Mouse (Mus musculus) left cerebral cortex, postnatal 14 days (tissue): ENCODE measurements around the gene Olfr992. TPM values are rescaled to one million over a fixed set of nuclear protein-coding genes. Genes with fewer than 3 reads are reported as not detected.
"Not testable (repeated sequence)": the region's sequence is repeated elsewhere in the genome, so short reads cannot be mapped to it uniquely, and the experiment has no call there.

Experiments
- DNase-seq, 2 experiments: peaks; one replicate each; pipeline ENCODE4 v3.0.0; 2021 to 2022; ENCODE audit warnings: low spot score in 2 of 2, mixed read lengths in 1 of 2
- intact Hi-C: fragments of 180-260 bp; cut with DNase I; formaldehyde crosslinking; loops from one replicate; pipeline ENCODE4 v1.15.1; 2025
- long read RNA-seq, 2 experiments: library from polyadenylated mRNA; stranded (forward); transcript quantifications; one replicate each; pipeline ENCODE4 v2.0.0; 2021
- total RNA-seq, 2 experiments: library from RNA; stranded (reverse); gene quantifications; 2 replicates each; pipeline ENCODE4 v1.2.3; 2021

Gene Olfr992
- not detected for total RNA-seq
- long read RNA-seq, experiment 1 = 0 reads
- long read RNA-seq, experiment 2 = 0 reads

DNA sequence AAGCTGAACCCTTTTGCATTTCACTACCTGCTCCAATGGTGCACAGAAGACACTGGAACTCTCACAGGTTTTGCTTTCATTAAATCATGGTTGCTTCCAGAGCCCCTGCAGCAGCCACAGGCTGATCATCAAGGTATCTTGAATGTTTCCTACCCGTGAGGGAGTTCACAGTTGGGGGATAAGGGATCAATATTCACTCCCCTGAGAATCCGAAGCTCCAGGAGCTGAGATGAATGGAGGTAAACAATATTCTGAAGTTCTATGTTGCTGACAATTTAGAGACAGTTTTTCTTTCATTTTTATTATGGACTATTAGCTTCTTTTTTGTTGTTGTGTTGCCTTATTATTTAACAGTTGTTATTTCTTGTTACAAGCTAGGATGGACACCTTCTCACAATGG is at the start of gene Olfr992:
Gene Olfr992, minus strand, starts transcription at position 101 of the 400 bp plus-strand sequence.
- DNase-seq = no peak
- intact Hi-C loops = no loop called here

DNA sequence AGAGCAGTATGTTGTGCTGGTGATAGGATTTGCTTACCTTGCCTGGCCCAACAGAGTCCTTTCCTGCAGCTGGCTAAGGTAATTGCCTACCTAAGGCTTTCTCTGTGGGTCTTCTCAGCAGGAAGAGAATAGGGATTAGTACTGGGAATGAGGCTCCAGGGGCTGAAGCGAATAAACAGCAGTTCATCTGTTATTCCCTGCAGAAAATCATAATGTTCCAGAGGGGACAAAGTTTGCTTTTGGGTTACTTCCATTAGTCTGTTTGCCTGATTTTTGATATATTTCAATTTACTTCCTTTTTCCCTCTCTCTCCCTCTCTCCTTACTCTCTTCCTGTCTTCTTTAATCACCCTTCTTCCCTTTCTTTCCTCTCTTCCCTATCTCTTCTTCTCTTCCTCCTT is 34.3 kb upstream of the Olfr992 start, which contains the start of gene Olfr995:
Gene Olfr995, minus strand, starts transcription at position 101 of the 400 bp plus-strand sequence.
- no peak for DNase-seq
- intact Hi-C loops = no loop called here

DNA sequence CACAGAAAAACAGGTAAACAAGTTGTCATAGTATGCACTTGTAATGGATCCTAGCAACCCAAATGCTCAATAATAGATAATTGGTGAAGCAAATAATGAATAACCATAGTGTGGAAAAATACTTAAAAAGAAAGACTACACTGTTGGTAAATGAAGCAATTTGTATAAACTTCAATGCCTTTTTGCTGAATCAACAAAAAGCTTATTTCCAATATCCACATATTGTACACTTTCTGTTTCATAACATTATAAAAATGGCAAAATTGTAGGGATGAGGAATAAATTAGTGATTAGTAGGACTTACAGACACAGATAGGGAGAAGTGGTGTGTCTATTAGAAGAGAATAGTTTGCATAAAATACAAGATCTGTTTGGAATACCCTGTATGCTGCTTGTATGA is 33.3 kb upstream of the Olfr992 start:
- intact Hi-C loops = no loop called here
- no peak for DNase-seq

DNA sequence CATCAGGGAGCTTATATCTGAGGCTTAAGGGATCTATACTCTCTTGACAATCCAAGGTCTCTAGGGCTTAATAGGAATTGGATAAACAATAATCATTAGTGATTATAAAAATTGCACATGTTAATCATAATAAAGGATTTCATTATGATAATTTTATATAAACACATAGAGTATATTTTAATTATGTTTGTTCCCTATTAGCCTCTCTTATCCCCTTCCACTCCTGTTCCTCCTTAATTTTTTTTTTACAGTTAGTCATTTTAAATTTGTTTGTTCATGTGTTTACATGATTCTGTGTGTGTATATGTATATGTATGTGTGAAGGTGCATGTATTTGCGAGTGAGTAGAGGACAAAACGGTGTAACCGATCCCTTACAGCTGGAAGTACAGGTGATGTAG is 27.1 kb upstream of the Olfr992 start, which contains the start of gene Olfr994:
Gene Olfr994, minus strand, starts transcription at position 101 of the 400 bp plus-strand sequence.
- DNase-seq = no peak
- intact Hi-C loops = no loop called here

DNA sequence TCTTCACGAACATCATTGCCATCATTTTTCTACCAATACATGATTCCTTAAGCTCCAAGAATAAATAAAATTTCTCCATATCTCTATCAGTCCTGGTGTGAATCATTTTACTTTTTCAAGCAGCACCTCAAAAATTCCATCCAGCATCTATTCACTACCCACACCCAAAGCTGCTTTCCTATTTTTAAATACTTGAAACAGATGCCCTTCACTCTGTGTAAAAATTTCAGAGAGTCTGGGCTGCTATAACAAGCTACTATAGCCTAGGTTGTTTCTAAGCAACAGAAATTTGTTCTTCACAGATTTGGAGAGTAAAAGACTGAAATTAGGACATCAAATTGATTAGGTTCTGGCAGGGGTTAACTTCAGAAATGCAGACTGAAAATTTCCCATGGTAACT is 16.6 kb upstream of the Olfr992 start:
- DNase-seq = peak; percentile 9 to 53
- intact Hi-C loops = loop anchor here (10.0 kb wide), 1 partner anchor 141 kb away; no protein-coding TSS in a partner anchor

DNA sequence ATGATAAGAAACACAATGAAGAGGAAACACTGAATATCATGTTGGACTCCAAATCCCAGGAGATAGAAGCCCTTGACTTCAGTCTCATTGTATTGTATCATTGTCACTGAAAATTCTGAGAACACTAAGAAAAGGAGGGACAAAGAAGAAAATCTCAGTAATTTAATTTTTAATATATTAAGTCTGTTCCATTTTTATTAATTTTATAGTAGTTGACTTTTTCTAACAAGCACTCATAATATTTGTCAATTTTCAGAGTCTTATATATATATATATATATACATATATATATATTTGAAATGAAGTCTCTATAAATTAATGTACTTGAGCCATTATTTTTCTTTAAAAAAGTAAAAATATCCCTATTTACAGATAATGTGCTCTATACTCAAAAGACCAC is 5.5 kb upstream of the Olfr992 start, which contains the start of gene Olfr993:
Gene Olfr993, minus strand, starts transcription at position 101 of the 400 bp plus-strand sequence.
- DNase-seq = no peak
- intact Hi-C loops = no loop called here

DNA sequence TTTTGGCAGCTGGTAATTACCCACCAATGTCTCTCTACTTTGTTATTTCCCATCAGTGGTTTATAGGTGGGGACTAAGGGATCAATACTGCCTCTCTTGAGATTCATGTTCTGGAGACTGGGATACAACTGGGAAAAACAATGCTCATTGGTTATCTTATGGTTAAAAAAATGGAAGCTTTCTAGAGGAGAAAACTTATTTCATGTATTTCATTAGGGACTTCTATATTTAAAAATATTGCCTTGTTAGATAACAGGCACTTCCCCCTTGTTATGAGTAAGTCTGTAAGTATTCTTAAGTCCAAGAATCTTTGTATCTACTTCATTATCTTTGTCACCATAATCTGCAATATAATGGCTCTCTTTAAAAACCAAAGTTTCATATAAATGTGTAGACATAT is 46.1 kb downstream of the Olfr992 start, which contains the start of gene Olfr988:
Gene Olfr988, minus strand, starts transcription at position 101 of the 400 bp plus-strand sequence.
- intact Hi-C loops, DNase-seq: not testable (repeated sequence)

Other genes with a start within 250 kb of the Olfr992 start
- 10 to 100 TPM; 35.6 to 44.1 TPM for gene Lrrc55, start 212.3 kb downstream of the Olfr992 start, total RNA-seq
- not detected for gene Olfr987, start 70.2 kb downstream of the Olfr992 start, total RNA-seq
- not detected for gene Olfr988, start 46.2 kb downstream of the Olfr992 start, total RNA-seq
- gene Olfr993, start 5.4 kb upstream of the Olfr992 start, total RNA-seq = not detected
- gene Olfr994, start 27.0 kb upstream of the Olfr992 start, total RNA-seq = not detected
- gene Olfr995, start 34.2 kb upstream of the Olfr992 start, total RNA-seq = not detected
- under 1 TPM in 1 of 2 experiments, not detected in 1; 0.19 TPM for gene 4833423E24Rik, start 109.6 kb upstream of the Olfr992 start, total RNA-seq
- gene Olfr996, start 169.7 kb upstream of the Olfr992 start, total RNA-seq = not detected
- not detected for gene Olfr998, start 179.5 kb upstream of the Olfr992 start, total RNA-seq
- not detected for gene Olfr1000, start 202.4 kb upstream of the Olfr992 start, total RNA-seq
- gene Olfr1002, start 241.2 kb upstream of the Olfr992 start, total RNA-seq = not detected